Mouse (Mus musculus) megakaryocyte-erythroid progenitor cell, adult 5-6 weeks (primary cell): ENCODE measurements around the gene Gm15262. TPM values are rescaled to one million over a fixed set of nuclear protein-coding genes. Genes with fewer than 3 reads are reported as not detected.
"Not testable (repeated sequence)": the region's sequence is repeated elsewhere in the genome, so short reads cannot be mapped to it uniquely, and the experiment has no call there.

Experiments
- ATAC-seq: replicated peaks from 2 replicates; pipeline ENCODE4 v1.8.0; 2016; ENCODE audit warnings: mild to moderate bottlenecking, inconsistent platforms; ENCODE audit not compliant: severe bottlenecking, poor library complexity, low FRiP score, low TSS enrichment
- total RNA-seq, 2 experiments: library from RNA; stranded (forward) in 1 of 2; stranded (reverse) in 1 of 2; fragments of 200-1000, 215-1000 nt in 1 of 2; fragments of >200 nt in 1 of 2; fragmentation: Nextera tagmentation in 1 of 2; gene quantifications; 2 replicates each; pipeline ENCODE4 v1.2.3; 2014 to 2017

The Gm15262 gene
- total RNA-seq (2014; fragmentation: Nextera tagmentation) = not detected in 2 replicates
- total RNA-seq (2017) = not detected in 2 replicates

DNA sequence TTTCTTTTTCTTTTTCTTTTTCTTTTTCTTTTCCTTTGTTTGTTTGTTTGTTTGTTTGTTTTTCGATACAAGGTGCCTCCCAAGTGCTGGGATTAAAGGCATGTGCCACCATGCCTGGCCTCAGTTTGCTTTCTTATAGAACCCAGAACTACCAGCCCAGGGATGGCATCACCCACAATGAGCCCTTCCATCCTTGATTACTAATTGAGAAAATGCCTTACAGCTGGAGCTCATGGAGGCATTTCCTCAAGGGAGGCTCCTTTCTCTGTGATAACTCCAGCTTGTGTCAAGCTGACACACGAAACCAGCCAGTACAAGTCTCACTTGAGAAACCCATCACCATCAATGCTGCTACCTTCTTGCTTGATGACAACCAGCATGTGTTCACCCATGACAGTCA is at the start of gene Gm15262:
Gene Gm15262, plus strand, starts transcription at position 301 of the 400 bp plus-strand sequence.
- ATAC-seq = not testable (repeated sequence)

DNA sequence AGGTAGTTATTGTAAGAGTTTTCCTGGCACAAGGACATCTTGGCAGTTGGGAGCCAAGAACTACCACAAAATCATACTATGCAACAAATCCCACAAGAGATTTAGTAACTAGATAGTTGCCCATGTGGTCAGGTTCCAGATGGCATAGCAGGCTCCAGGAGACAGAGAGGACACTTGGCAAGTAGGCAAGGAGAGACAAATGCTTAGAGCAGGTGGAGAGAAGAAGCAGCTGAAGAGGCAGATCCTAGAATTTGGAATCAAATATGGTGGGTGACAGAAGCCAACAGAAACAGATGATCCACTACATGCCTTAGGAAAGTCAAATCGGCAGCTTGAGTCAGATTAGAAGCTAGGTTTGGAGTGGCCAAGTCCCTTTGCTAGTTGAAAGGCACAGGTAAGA is 20.9 kb downstream of the Gm15262 start:
- ATAC-seq = no peak

DNA sequence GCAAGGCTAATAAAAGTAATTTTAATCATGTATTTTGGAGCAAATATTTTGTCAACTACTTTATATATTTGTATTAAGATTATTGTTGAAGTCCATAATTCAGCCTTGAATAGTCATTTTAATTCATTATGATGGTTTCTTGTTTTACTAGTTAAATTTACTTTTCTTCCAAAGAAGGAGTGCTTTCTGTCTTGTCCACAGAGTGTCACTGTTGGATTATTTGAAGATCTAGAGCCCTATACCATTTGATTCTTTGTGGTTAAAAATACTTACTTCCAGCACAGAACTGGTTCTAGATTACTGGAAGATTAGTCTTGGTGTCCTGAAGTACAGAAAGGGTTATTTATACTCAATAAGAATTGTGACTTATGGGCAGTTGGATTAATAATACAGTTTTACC is 29.2 kb downstream of the Gm15262 start:
- no peak for ATAC-seq

DNA sequence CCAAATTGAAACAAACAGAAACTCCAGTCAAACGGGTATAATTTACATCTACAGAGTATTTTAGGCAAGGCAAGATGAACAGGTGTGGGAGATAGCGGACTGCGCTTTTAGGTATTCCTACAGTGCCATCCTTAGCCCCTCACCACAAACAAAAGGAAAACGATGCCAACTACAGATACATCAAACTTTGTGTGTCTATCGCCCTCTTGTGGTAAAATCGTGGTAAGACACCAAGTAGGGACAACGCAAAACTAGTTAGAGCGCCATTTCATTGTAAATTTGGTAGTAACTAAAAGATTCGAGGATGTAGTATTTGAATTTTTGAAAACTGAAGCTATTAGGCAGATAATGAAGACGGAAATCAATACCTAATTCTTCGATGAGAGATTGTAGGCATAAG is 83.7 kb downstream of the Gm15262 start:
- ATAC-seq = no peak

DNA sequence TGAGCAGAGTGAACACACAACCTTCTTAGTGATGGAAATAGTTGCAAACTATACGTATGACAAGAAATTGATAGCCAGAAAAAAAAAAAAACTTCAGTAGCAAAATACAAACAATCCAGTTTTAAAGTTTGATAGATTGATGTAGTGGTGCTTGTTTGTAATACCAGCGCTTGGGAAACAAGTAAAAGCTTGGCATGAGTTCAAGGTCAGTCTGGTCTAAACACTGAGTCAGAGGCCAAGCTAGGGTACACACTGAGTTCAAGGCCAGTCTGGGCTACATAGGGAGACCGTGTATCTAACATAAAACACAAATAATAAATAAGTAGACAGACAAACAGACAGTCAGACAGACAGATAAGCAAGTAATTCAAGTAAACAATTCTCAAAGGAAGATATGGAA is 84.2 kb downstream of the Gm15262 start:
- no peak for ATAC-seq

DNA sequence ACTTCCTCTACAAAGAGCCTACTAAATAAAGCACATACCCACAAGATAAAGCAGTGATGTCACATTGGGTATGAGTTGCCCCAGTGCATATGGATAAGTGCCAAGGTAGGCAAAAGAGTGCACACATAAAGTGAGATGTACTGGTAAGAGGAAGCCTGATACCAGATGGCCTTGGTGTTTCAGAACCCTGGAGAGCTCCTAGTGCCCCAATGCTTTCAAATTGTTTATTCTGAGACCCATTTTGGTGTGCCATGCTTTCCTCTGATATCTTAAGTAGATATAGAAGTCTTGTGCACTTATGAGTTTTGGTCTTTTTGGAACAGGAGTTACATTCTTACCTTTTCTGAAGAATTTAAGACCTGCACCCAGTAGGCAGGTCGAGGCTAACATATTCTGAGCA is 88.3 kb downstream of the Gm15262 start:
- ATAC-seq = no peak

DNA sequence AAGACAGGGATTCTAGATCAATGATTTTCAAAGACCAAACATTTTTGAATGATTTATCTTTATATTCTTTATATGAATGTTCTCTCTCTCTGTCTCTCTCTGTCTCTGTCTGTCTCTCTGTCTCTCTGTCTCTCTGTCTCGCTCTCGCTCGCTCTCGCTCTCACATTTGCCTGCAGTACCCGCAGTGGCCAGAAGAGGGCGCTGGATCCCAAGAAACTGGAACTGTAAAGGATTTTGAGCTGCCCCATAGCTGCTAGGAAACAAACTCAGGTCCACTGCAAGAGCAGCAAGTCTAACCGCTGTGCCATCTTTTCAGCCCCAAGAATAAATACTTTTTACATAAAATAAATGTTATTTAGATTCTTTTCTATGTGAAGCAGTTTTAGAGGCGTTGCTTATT is 98.5 kb downstream of the Gm15262 start:
- ATAC-seq = no peak

DNA sequence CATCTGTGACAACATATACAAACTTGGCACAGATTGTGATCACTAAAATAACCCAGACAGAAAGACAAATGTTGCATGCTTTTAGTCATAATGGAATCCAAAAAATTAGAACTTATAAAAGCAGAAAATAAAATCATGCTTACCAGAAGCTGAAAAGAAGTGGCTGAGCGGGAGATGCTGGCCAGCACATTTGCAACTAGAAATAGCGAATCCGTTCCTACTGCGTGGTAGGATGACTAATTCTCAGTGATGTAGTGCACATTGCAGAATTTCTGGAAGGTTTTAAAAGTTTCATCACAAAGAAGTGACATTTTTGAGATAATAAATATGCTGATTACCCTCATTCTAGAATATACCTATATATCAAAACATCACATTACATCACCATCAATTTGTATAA is 100.7 kb downstream of the Gm15262 start:
- no peak for ATAC-seq

DNA sequence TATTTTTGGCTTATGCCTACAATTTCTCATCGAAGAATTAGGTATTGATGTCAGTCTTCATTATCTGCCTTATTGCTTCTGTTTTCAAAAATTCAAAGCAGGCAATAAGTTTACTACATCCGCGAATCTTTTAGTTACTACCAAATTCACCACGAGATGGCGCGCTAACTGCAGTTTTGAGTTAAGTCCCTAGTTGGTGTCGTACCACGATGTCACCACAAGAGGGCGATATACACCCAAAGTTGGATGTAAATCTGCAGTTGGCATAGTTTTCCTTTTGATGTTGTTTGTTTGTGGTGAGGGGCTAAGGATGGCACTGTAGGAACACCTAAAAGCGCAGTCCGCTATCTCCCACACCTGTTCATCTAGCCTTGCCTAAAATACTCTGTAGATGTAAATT is 111.9 kb downstream of the Gm15262 start:
- ATAC-seq = peak; percentile 61; the same call in 1 of the 2 replicates

DNA sequence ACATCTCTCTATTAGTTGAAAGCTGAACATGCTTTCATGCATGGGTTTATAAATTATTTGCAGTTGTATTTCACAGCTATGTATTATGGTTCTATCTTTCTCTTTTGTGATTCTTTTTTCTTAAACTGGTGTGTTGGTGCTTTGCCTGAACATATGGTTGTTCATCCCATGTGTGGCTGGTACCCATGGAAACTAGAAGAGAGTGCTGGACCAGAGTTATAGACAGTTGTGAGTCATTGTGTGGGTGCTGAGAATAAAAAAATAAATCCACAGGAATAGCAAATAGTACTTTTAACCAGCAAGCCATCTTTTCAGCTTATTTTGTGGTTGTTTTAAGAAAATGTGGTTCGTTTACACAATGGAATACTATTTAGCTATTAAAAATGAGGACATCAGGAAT is 123.9 kb downstream of the Gm15262 start:
- no peak for ATAC-seq

Other genes with a start within 250 kb of the Gm15262 start
- 7.5 and 9.7 TPM in 2 replicates for gene Scml2, start 170.3 kb upstream of the Gm15262 start, total RNA-seq (2014; fragmentation: Nextera tagmentation)
- gene Scml2, start 170.3 kb upstream of the Gm15262 start, total RNA-seq (2017) = 4.7 and 7.1 TPM in 2 replicates